Mouse (Mus musculus) left cerebral cortex, adult 2 months (tissue): ENCODE measurements around the gene D130040H23Rik. TPM values are rescaled to one million over a fixed set of nuclear protein-coding genes. Genes with fewer than 3 reads are reported as not detected.
"Not testable (repeated sequence)": the region's sequence is repeated elsewhere in the genome, so short reads cannot be mapped to it uniquely, and the experiment has no call there.

Source experiments
- DNase-seq, 2 experiments: peaks; one replicate each; pipeline ENCODE4 v3.0.0; 2021 to 2022; ENCODE audit warnings: low spot score in 2 of 2, mixed read lengths in 1 of 2; ENCODE audit errors: extremely low spot score in 1 of 2
- H3K27ac ChIP-seq: fragments of 200-600 bp; 2 replicates; pipeline ENCODE4 v1.8.1; 2022
- H3K4me3 ChIP-seq: fragments of 200-600 bp; 2 replicates; pipeline ENCODE4 v1.8.1; 2022
- CTCF ChIP-seq: fragments of 200-600 bp; IDR thresholded peaks from 2 replicates; pipeline ENCODE4 v1.8.1; 2022; ENCODE audit warnings: antibody characterized with exemption, mild to moderate bottlenecking, moderate library complexity
- intact Hi-C: fragments of 180-260 bp; cut with DNase I; formaldehyde crosslinking; loops from one replicate; pipeline ENCODE4 v1.15.1; 2025
- long read RNA-seq, 2 experiments: library from polyadenylated mRNA; stranded (forward); transcript quantifications; one replicate each; pipeline ENCODE4 v2.0.0; 2021; ENCODE audit warnings: borderline mapping rate in 2 of 2
- total RNA-seq, 2 experiments: library from RNA; stranded (reverse); gene quantifications; 2 replicates each; pipeline ENCODE4 v1.2.3; 2021

The D130040H23Rik gene
- 10 to 100 TPM; 24.4 to 26.8 TPM for total RNA-seq
- long read RNA-seq, experiment 1, partial matches to known transcripts = 0 of 1 reads
- long read RNA-seq, experiment 1, other reads (novel, unspliced or antisense) = 1 of 1 reads
- long read RNA-seq, experiment 2, partial matches to known transcripts = 0 of 1 reads
- long read RNA-seq, experiment 2, other reads (novel, unspliced or antisense) = 1 of 1 reads

GRCm38 (mm10) chr8:69270386-69271202 lies at the start of gene D130040H23Rik:
Gene D130040H23Rik (plus strand): TSS chr8:69271080.
- Histone ChIP-seq H3K27ac (peak within 1 kb of the TSS; percentile 82), H3K4me3 (peak within 1 kb of the TSS; percentile 92)
- peak; percentile 70 to 79 for DNase-seq
- intact Hi-C loops = loop anchor here (5.0 kb wide), 1 partner anchor 153 kb away; no protein-coding TSS in a partner anchor
- TF ChIP-seq CTCF = no peak

GRCm38 (mm10) chr8:69242541-69242940 lies 28.3 kb upstream of the D130040H23Rik start:
- no peak overlapping the region for H3K27ac ChIP-seq
- TF ChIP-seq CTCF = no peak
- no peak for DNase-seq
- intact Hi-C loops = no loop called here
- no peak overlapping the region for H3K4me3 ChIP-seq

GRCm38 (mm10) chr8:69268525-69268924 lies 2.4 kb upstream of the D130040H23Rik start:
- intact Hi-C loops = no loop called here
- no peak for DNase-seq
- no peak overlapping the region for H3K27ac ChIP-seq
- H3K4me3 ChIP-seq = no peak overlapping the region
- peak; percentile 29 for TF ChIP-seq CTCF

GRCm38 (mm10) chr8:69271203-69271554 lies 299 bp downstream of the D130040H23Rik start:
- intact Hi-C loops = loop anchor here (5.0 kb wide), 1 partner anchor 154 kb away; no protein-coding TSS in a partner anchor
- DNase-seq = no peak
- peak overlapping the region; percentile 92 for H3K4me3 ChIP-seq
- peak overlapping the region; percentile 82 for H3K27ac ChIP-seq
- TF ChIP-seq CTCF = no peak

- intact Hi-C loops = loop anchor here (5.0 kb wide), 1 partner anchor 155 kb away; no protein-coding TSS in a partner anchor
- no peak overlapping the region for H3K4me3 ChIP-seq
- DNase-seq = no peak
Measured at GRCm38 (mm10) chr8:69272435-69272834, 1.6 kb downstream of the D130040H23Rik start.

GRCm38 (mm10) chr8:69324771-69325170 lies 53.9 kb downstream of the D130040H23Rik start:
- intact Hi-C loops = loop anchor here (5.0 kb wide), 1 partner anchor 223 kb away; no protein-coding TSS in a partner anchor
- Histone ChIP-seq H3K4me3 (no peak overlapping the region), H3K27ac (no peak overlapping the region)
- DNase-seq = no peak
- TF ChIP-seq CTCF = no peak

More at GRCm38 (mm10) chr8:69272435-69272834, 1.6 kb downstream of the D130040H23Rik start:
- no peak for TF ChIP-seq CTCF
- no peak overlapping the region for H3K27ac ChIP-seq

- H3K4me3 ChIP-seq = peak overlapping the region; percentile 47
- intact Hi-C loops = loop anchor here (2.0 to 5.0 kb wide), 2 partner anchors 66 to 219 kb away; no protein-coding TSS in a partner anchor
- TF ChIP-seq CTCF = peak; percentile 93
- no peak overlapping the region for H3K27ac ChIP-seq
- peak; percentile 84 to 92 for DNase-seq
Measured at GRCm38 (mm10) chr8:69328301-69329288, 57.7 kb downstream of the D130040H23Rik start.

- intact Hi-C loops = loop anchor here (2.0 to 5.0 kb wide), 2 partner anchors 66 to 218 kb away; no protein-coding TSS in a partner anchor
- not testable (repeated sequence) for DNase-seq, H3K27ac ChIP-seq
- H3K4me3 ChIP-seq = peak overlapping the region; percentile 47
Measured at GRCm38 (mm10) chr8:69329289-69329688, 58.4 kb downstream of the D130040H23Rik start.

Other genes with a start within 250 kb of the D130040H23Rik start
- 10 to 100 TPM; 11.1 to 13.4 TPM for gene Zfp930, start 62.0 kb upstream of the D130040H23Rik start, total RNA-seq
- gene Gm9495, start 182.5 kb downstream of the D130040H23Rik start, total RNA-seq = under 1 TPM; 0.14 TPM